Mouse (Mus musculus): ENCODE results near the gene Clec12a.

GRCm38 (mm10) chr6:129393732-129394131, 51.2 kb downstream of the Clec12a start:
- TF ChIP-seq CTCF (IDR thresholded peaks at IDR 0.05; ENCODE audit: low read depth, low read length) = no peak
- no peak for TF ChIP-seq TAL1 (conservative IDR thresholded peaks at IDR 0.05; ENCODE audit: low read depth, low read length)
- TF ChIP-seq GATA1 (IDR thresholded peaks at IDR 0.05; ENCODE audit: borderline replicate concordance, low read length) = no peak
- no peak for TF ChIP-seq POLR2AphosphoS5 (IDR thresholded peaks at IDR 0.05; ENCODE audit: insufficient replicate concordance, low read depth, low read length)
- TF ChIP-seq GATA2 (IDR thresholded peaks at IDR 0.05; ENCODE audit: borderline replicate concordance, low read depth, low read length) = no peak
